Comparison of ENCODE assay signal across 9 mouse cellular contexts in genomic region chr11:118456937-118457336, GRCm38 (mm10). TPM values are rescaled to one million over a fixed set of nuclear protein-coding genes. Genes with fewer than 3 reads are reported as not detected.
DNase-seq lines count a peak whose midpoint lies in the region; ATAC-seq lines count a peak whose summit lies in the region.
"Had no signal": no experiment of that assay in that cellular context is flagged by ENCODE, and none has a peak within 500 bp of the region (broad histone marks: within the 10 kb centered on the region; RNA-seq: fewer than 3 reads in every experiment).

No protein-coding gene starts in this region.

- no peak for DNase-seq in liver, embryonic 13.5 days
- DNase-seq in liver, result no peak
- peak; percentile 68 to 72 for DNase-seq in frontal cortex, adult 2 months (ENCODE audit: extremely low spot score in 1 of 2, low spot score in 1 of 2)
- peak; percentile 51 to 52 for DNase-seq in left cerebral cortex, adult 18-20 months (ENCODE audit: low spot score in 2 of 2)
- DNase-seq in right cerebral cortex, postnatal 25 days, result peak; percentile 66
- DNase-seq in retina, postnatal 1 day, result no peak

- no peaks in the 10 kb centered on the region for H3K27me3 ChIP-seq in liver, embryonic 13.5 days
- H3K27me3 ChIP-seq: embryonic facial prominence, embryonic 13.5 days; Patski had no signal

- H3K9me3 ChIP-seq in liver, embryonic 13.5 days (replicated peaks), result no peaks in the 10 kb centered on the region
- H3K9me3 ChIP-seq: embryonic facial prominence, embryonic 13.5 days had no signal

- peaks cover 5% of the 10 kb centered on the region for H3K4me1 ChIP-seq in liver, embryonic 13.5 days (replicated peaks)

- no peak overlapping the region for H3K27ac ChIP-seq in liver, embryonic 13.5 days
- H3K27ac ChIP-seq: embryonic facial prominence, embryonic 13.5 days had no signal

- H3K36me3 ChIP-seq in liver, embryonic 13.5 days, result no peaks in the 10 kb centered on the region
- H3K36me3 ChIP-seq: embryonic facial prominence, embryonic 13.5 days had no signal

- WGBS in liver, embryonic 13.5 days (ENCODE audit: insufficient replicate concordance), result 62% methylated on average over 11 of the region's 11 CpGs

- ATAC-seq in liver, embryonic 13.5 days (ENCODE audit: low read depth), result 0 out of 2 replicates have a peak, but pooled peaks have one; percentile 19
- no peak for ATAC-seq in erythroid progenitor cell, adult 5-6 weeks (replicated peaks; ENCODE audit: low FRiP score, poor library complexity, severe bottlenecking)
- ATAC-seq: Patski had no signal

- no peak overlapping the region for H3K9ac ChIP-seq in liver, embryonic 13.5 days
- H3K9ac ChIP-seq: embryonic facial prominence, embryonic 13.5 days had no signal

- no peak overlapping the region for H3K4me2 ChIP-seq in liver, embryonic 13.5 days
- H3K4me2 ChIP-seq: embryonic facial prominence, embryonic 13.5 days had no signal

- H3K4me3 ChIP-seq in liver, embryonic 13.5 days (replicated peaks), result no peak overlapping the region
- H3K4me3 ChIP-seq: embryonic facial prominence, embryonic 13.5 days had no signal

RNA-seq across cellular contexts. Expression of gene Engase, which starts 19.7 kb away (rescaled TPM):
- 8.1 and 8.8 TPM in 2 replicates for polyA plus RNA-seq in liver, embryonic 13.5 days (2015; fragmentation: Nextera tagmentation; extraction: Ambion mirVana)
- polyA plus RNA-seq in frontal cortex, adult 2 months (2012; rRNA removed), result 8.3 and 9.8 TPM in 2 replicates
- total RNA-seq in left cerebral cortex, adult 18-20 months (2021), result 10 to 100 TPM; 13.3 to 14.1 TPM
- total RNA-seq in erythroid progenitor cell, adult 5-6 weeks (2015; ENCODE audit: low replicate concordance), result not detected in 2 replicates
- 9.4 TPM in 1 of 2 replicates, not detected in the other for total RNA-seq in erythroid progenitor cell, adult 5-6 weeks (2017; ENCODE audit: low replicate concordance)

RNA-seq across cellular contexts. Expression of gene C1qtnf1, which starts 28.9 kb away (rescaled TPM):
- 1.1 and 1.4 TPM in 2 replicates for polyA plus RNA-seq in liver, embryonic 13.5 days (2015; fragmentation: Nextera tagmentation; extraction: Ambion mirVana)
- polyA plus RNA-seq in frontal cortex, adult 2 months (2012; rRNA removed), result 2.6 and 3.4 TPM in 2 replicates
- total RNA-seq in left cerebral cortex, adult 18-20 months (2021), result 1 to 10 TPM; 4.3 to 4.6 TPM
- not detected in 2 replicates for total RNA-seq in erythroid progenitor cell, adult 5-6 weeks (2015; ENCODE audit: low replicate concordance)
- not detected in 2 replicates for total RNA-seq in erythroid progenitor cell, adult 5-6 weeks (2017; ENCODE audit: low replicate concordance)

RNA-seq across cellular contexts. Expression of gene Cant1, which starts 38.1 kb away (rescaled TPM):
- 8.3 and 9.4 TPM in 2 replicates for polyA plus RNA-seq in liver, embryonic 13.5 days (2015; fragmentation: Nextera tagmentation; extraction: Ambion mirVana)
- polyA plus RNA-seq in frontal cortex, adult 2 months (2012; rRNA removed), result 38.3 and 40.2 TPM in 2 replicates
- total RNA-seq in left cerebral cortex, adult 18-20 months (2021), result 10 to 100 TPM; 38.7 to 40.4 TPM
- total RNA-seq in erythroid progenitor cell, adult 5-6 weeks (2015; ENCODE audit: low replicate concordance), result 5.4 and 8.0 TPM in 2 replicates
- 6.9 and 11.3 TPM in 2 replicates for total RNA-seq in erythroid progenitor cell, adult 5-6 weeks (2017; ENCODE audit: low replicate concordance)

RNA-seq across cellular contexts. Expression of gene Lgals3bp, which starts 55.0 kb away (rescaled TPM):
- 25.4 and 32.3 TPM in 2 replicates for polyA plus RNA-seq in liver, embryonic 13.5 days (2015; fragmentation: Nextera tagmentation; extraction: Ambion mirVana)
- polyA plus RNA-seq in frontal cortex, adult 2 months (2012; rRNA removed), result 38.5 and 52.4 TPM in 2 replicates
- 10 to 100 TPM; 21.7 to 21.9 TPM for total RNA-seq in left cerebral cortex, adult 18-20 months (2021)
- 31.9 and 57.7 TPM in 2 replicates for total RNA-seq in erythroid progenitor cell, adult 5-6 weeks (2015; ENCODE audit: low replicate concordance)
- total RNA-seq in erythroid progenitor cell, adult 5-6 weeks (2017; ENCODE audit: low replicate concordance), result 21.6 and 56.7 TPM in 2 replicates

Comparison
In these comparisons a context has a peak if more than half of its experiments do, and no peak if none do; other contexts are left out.
1. DNase-seq: peak in frontal cortex, adult 2 months (2 of 2), left cerebral cortex, adult 18-20 months (2 of 2) and right cerebral cortex, postnatal 25 days (single experiment); none in liver, embryonic 13.5 days (single experiment), liver (single experiment) and retina, postnatal 1 day (single experiment).
2. RNA of gene C1qtnf1, which starts 28.9 kb away (total RNA-seq): 4.3 to 4.6 TPM in left cerebral cortex, adult 18-20 months; not detected in erythroid progenitor cell, adult 5-6 weeks; every median in the first group is over 4 times any median in the second.